Mouse (Mus musculus): Measurements from ENCODE around the gene Defb25. TPM values are rescaled to one million over a fixed set of nuclear protein-coding genes. Genes with fewer than 3 reads are reported as not detected.

Gene Defb25
- polyA plus RNA-seq (2012; rRNA removed; ENCODE audit: low replicate concordance) = 5.3 TPM in 1 of 2 replicates, not detected in the other

GRCm38 (mm10) chr2:152622953-152623352 lies at the start of gene Defb25:
Gene Defb25, minus strand, starts transcription at chr2:152623053.

GRCm38 (mm10) chr2:152669256-152669638 lies 46.4 kb upstream of the Defb25 start, which contains the start of gene H13:
Gene H13, plus strand, starts transcription at chr2:152669461.

GRCm38 (mm10) chr2:152626774-152627591 lies 4.1 kb upstream of the Defb25 start, which contains the start of gene Rem1:
Gene Rem1, plus strand, starts transcription at chr2:152626951.

GRCm38 (mm10) chr2:152604057-152604456 lies 18.8 kb downstream of the Defb25 start, which contains the start of gene Defb36:
Gene Defb36, plus strand, starts transcription at chr2:152604327.

GRCm38 (mm10) chr2:152599299-152599698 lies 23.6 kb downstream of the Defb25 start, which contains the start of gene Defb45:
Gene Defb45, minus strand, starts transcription at chr2:152599399.

GRCm38 (mm10) chr2:152580107-152580506 lies 42.7 kb downstream of the Defb25 start, which contains the start of gene Defb19:
Gene Defb19, minus strand, starts transcription at chr2:152580312.

Other genes with a start within 250 kb of the Defb25 start
- not detected in 2 replicates for gene Nrsn2, start 246.4 kb downstream of the Defb25 start, polyA plus RNA-seq (2012; rRNA removed; ENCODE audit: low replicate concordance)
- gene Sox12, start 225.0 kb downstream of the Defb25 start, polyA plus RNA-seq (2012; rRNA removed; ENCODE audit: low replicate concordance) = 2.9 and 26.5 TPM in 2 replicates
- gene Zcchc3, start 208.0 kb downstream of the Defb25 start, polyA plus RNA-seq (2012; rRNA removed; ENCODE audit: low replicate concordance) = 2.1 and 12.6 TPM in 2 replicates
- 0.32 TPM in 1 of 2 replicates, not detected in the other for gene 6820408C15Rik, start 207.5 kb downstream of the Defb25 start, polyA plus RNA-seq (2012; rRNA removed; ENCODE audit: low replicate concordance)
- gene Defb23, start 158.4 kb downstream of the Defb25 start, polyA plus RNA-seq (2012; rRNA removed; ENCODE audit: low replicate concordance) = 0.23 TPM in 1 of 2 replicates, not detected in the other
- 1.2 and 3.0 TPM in 2 replicates for gene Defb20, start 146.0 kb downstream of the Defb25 start, polyA plus RNA-seq (2012; rRNA removed; ENCODE audit: low replicate concordance)
- gene Defb22, start 132.9 kb downstream of the Defb25 start, polyA plus RNA-seq (2012; rRNA removed; ENCODE audit: low replicate concordance) = 0.71 TPM in 1 of 2 replicates, not detected in the other
- 0.27 TPM in 1 of 2 replicates, not detected in the other for gene Defb26, start 111.4 kb downstream of the Defb25 start, polyA plus RNA-seq (2012; rRNA removed; ENCODE audit: low replicate concordance)
- 1.2 TPM in 1 of 2 replicates, not detected in the other for gene Defb28, start 104.8 kb downstream of the Defb25 start, polyA plus RNA-seq (2012; rRNA removed; ENCODE audit: low replicate concordance)
- not detected in 2 replicates for gene Defb29, start 83.0 kb downstream of the Defb25 start, polyA plus RNA-seq (2012; rRNA removed; ENCODE audit: low replicate concordance)
- not detected in 2 replicates for gene Gm17416, start 53.7 kb downstream of the Defb25 start, polyA plus RNA-seq (2012; rRNA removed; ENCODE audit: low replicate concordance)
- gene Defb21, start 50.3 kb downstream of the Defb25 start, polyA plus RNA-seq (2012; rRNA removed; ENCODE audit: low replicate concordance) = 0.46 TPM in 1 of 2 replicates, not detected in the other
- not detected in 2 replicates for gene Defb19, start 42.7 kb downstream of the Defb25 start, polyA plus RNA-seq (2012; rRNA removed; ENCODE audit: low replicate concordance)
- not detected in 2 replicates for gene Defb45, start 23.7 kb downstream of the Defb25 start, polyA plus RNA-seq (2012; rRNA removed; ENCODE audit: low replicate concordance)
- not detected in 2 replicates for gene Defb36, start 18.7 kb downstream of the Defb25 start, polyA plus RNA-seq (2012; rRNA removed; ENCODE audit: low replicate concordance)
- gene Rem1, start 3.9 kb upstream of the Defb25 start, polyA plus RNA-seq (2012; rRNA removed; ENCODE audit: low replicate concordance) = 13.6 and 24.9 TPM in 2 replicates
- 138 and 143 TPM in 2 replicates for gene H13, start 46.4 kb upstream of the Defb25 start, polyA plus RNA-seq (2012; rRNA removed; ENCODE audit: low replicate concordance)
- 7.2 and 10.9 TPM in 2 replicates for gene Mcts2, start 64.0 kb upstream of the Defb25 start, polyA plus RNA-seq (2012; rRNA removed; ENCODE audit: low replicate concordance)
- gene Id1, start 113.2 kb upstream of the Defb25 start, polyA plus RNA-seq (2012; rRNA removed; ENCODE audit: low replicate concordance) = 163 and 303 TPM in 2 replicates
- gene Cox4i2, start 131.1 kb upstream of the Defb25 start, polyA plus RNA-seq (2012; rRNA removed; ENCODE audit: low replicate concordance) = 9.4 and 12.8 TPM in 2 replicates
- gene Bcl2l1, start 208.7 kb upstream of the Defb25 start, polyA plus RNA-seq (2012; rRNA removed; ENCODE audit: low replicate concordance) = 44.2 and 57.2 TPM in 2 replicates
- gene Tpx2, start 224.9 kb upstream of the Defb25 start, polyA plus RNA-seq (2012; rRNA removed; ENCODE audit: low replicate concordance) = 0.42 and 3.3 TPM in 2 replicates

Data from subcutaneous adipose tissue, adult 2 months (tissue).